20 mouse cellular contexts compared by ENCODE assay signal in genomic region chr2:91834272-91834671, GRCm38 (mm10).
A peak's percentile ranks its signal among the peaks of the same experiment; 100 is the strongest.
DNase-seq lines count a peak whose midpoint lies in the region; ATAC-seq and TF ChIP-seq lines count a peak whose summit lies in the region.
"Had no signal": no experiment of that assay in that cellular context is flagged by ENCODE, and none has a peak within 500 bp of the region (broad histone marks: within the 10 kb centered on the region; RNA-seq: fewer than 3 reads in every experiment).

No protein-coding gene starts in this region.

- peak; percentile 12 for DNase-seq in heart, adult 11 months
- no peak for DNase-seq in heart, postnatal 10 days
- DNase-seq in Muller cell, postnatal 12 days (ENCODE audit: inconsistent ontology term): peak; percentile 69
- DNase-seq in Patski (ENCODE audit: low read depth, low spot score): no peak
- DNase-seq in retina, embryonic 14.5 days (ENCODE audit: low spot score): no peak
- no peak for DNase-seq in kidney, adult 18-20 months
- DNase-seq: adrenal gland, adult 8-10 months; adrenal gland, postnatal 25 days; cerebellum, adult 18-20 months; cerebellum, adult 9-10 months; cerebellum, postnatal 14 days; gastrocnemius, postnatal 14 days; heart, adult 2 months had no signal

- in situ Hi-C loops in Patski (cut with MboI; ENCODE audit: low pct_unique_long_range_greater_than_20kb): no loop called here

- intact Hi-C loops in heart, postnatal 10 days (cut with DNase I): no loop called here

- CTCF ChIA-PET in Patski (lab: Charles Lee): interaction anchor here (1.0 kb wide), 1 partner anchor 32 kb away, joined by 3 read pairs; no protein-coding TSS in a partner anchor

- ATAC-seq in Patski: peak; percentile 57
- ATAC-seq: forebrain, embryonic 13.5 days; forebrain, embryonic 16.5 days; intestine, postnatal 0 days had no signal

- POLR2A ChIA-PET in Patski (lab: Charles Lee): no interaction called here

- TF ChIP-seq CTCF in Patski (IDR thresholded peaks at IDR 0.05): no peak

- no peaks in the 10 kb centered on the region for H3K27me3 ChIP-seq in Patski
- H3K27me3 ChIP-seq: embryonic facial prominence, embryonic 12.5 days; forebrain, embryonic 13.5 days; heart, embryonic 13.5 days; hindbrain, embryonic 12.5 days; hindbrain, embryonic 15.5 days had no signal

Comparison
In these comparisons a context has a peak if more than half of its experiments do, and no peak if none do; other contexts are left out.
1. DNase-seq: peak in heart, adult 11 months (single experiment) and Muller cell, postnatal 12 days (single experiment); none in heart, postnatal 10 days (0 of 2), Patski (single experiment), retina, embryonic 14.5 days (single experiment) and kidney, adult 18-20 months (single experiment).